In genomic region chr2:165215103-165215951, GRCm38 (mm10) we compare ENCODE assay signal across 8 mouse cellular contexts. TPM values are rescaled to one million over a fixed set of nuclear protein-coding genes. Genes with fewer than 3 reads are reported as not detected.
A peak's percentile ranks its signal among the peaks of the same experiment; 100 is the strongest.
DNase-seq lines count a peak whose midpoint lies in the region; ATAC-seq lines count a peak whose summit lies in the region.

No protein-coding gene starts in this region.

- no peak overlapping the region for H3K9ac ChIP-seq in forebrain, embryonic 15.5 days (replicated peaks)
- no peak overlapping the region for H3K9ac ChIP-seq in limb, embryonic 15.5 days

- peak; percentile 34 for DNase-seq in kidney, postnatal 10 days
- DNase-seq in kidney, adult 11 months, result no peak
- DNase-seq in cerebellum, adult 11-12 months, result peak; percentile 74
- DNase-seq in yolk sac, embryonic 10.5 days (ENCODE audit: low spot score), result peak; percentile 12
- DNase-seq in thymus, postnatal 10 days (ENCODE audit: low spot score in 2 of 2), result no peak

- H3K27ac ChIP-seq in forebrain, embryonic 15.5 days (replicated peaks), result peak overlapping the region; percentile 34; the same call in 1 of the 2 replicates
- no peak overlapping the region for H3K27ac ChIP-seq in limb, embryonic 15.5 days

- H3K27me3 ChIP-seq in forebrain, embryonic 15.5 days, result peaks cover 11% of the 10 kb centered on the region; the same call in 1 of the 2 replicates
- peaks cover 83% of the 10 kb centered on the region for H3K27me3 ChIP-seq in limb, embryonic 15.5 days

- peak overlapping the region; percentile 17 for H3K4me3 ChIP-seq in forebrain, embryonic 15.5 days
- H3K4me3 ChIP-seq in limb, embryonic 15.5 days, result peak overlapping the region; percentile 23

- H3K4me1 ChIP-seq in forebrain, embryonic 15.5 days, result peaks cover 36% of the 10 kb centered on the region
- peaks cover 18% of the 10 kb centered on the region for H3K4me1 ChIP-seq in limb, embryonic 15.5 days

- ATAC-seq in forebrain, embryonic 15.5 days (replicated peaks), result peak; percentile 61
- no peak for ATAC-seq in limb, embryonic 15.5 days (ENCODE audit: insufficient number of reproducible peaks, low FRiP score, low TSS enrichment, low read depth)
- ATAC-seq in granulocyte monocyte progenitor cell, adult 5-6 weeks (replicated peaks; ENCODE audit: poor library complexity, severe bottlenecking), result no peak

- peak overlapping the region; percentile 40 for H3K4me2 ChIP-seq in forebrain, embryonic 15.5 days (replicated peaks)
- peak overlapping the region; percentile 39 for H3K4me2 ChIP-seq in limb, embryonic 15.5 days

- H3K36me3 ChIP-seq in forebrain, embryonic 15.5 days, result no peaks in the 10 kb centered on the region
- no peaks in the 10 kb centered on the region for H3K36me3 ChIP-seq in limb, embryonic 15.5 days

- no peaks in the 10 kb centered on the region for H3K9me3 ChIP-seq in forebrain, embryonic 15.5 days
- no peaks in the 10 kb centered on the region for H3K9me3 ChIP-seq in limb, embryonic 15.5 days

- 3% methylated on average over 39 of the region's 39 CpGs for WGBS in forebrain, embryonic 15.5 days
- WGBS in limb, embryonic 15.5 days, result 3% methylated on average over 39 of the region's 39 CpGs

RNA-seq across cellular contexts. Expression of gene Cdh22, which starts 19.3 kb away (rescaled TPM):
- 6.0 and 6.1 TPM in 2 replicates for polyA plus RNA-seq in forebrain, embryonic 15.5 days (2015; fragmentation: Nextera tagmentation; extraction: Ambion mirVana)
- 0.19 and 0.24 TPM in 2 replicates for polyA plus RNA-seq in limb, embryonic 15.5 days (2015; fragmentation: Nextera tagmentation; extraction: Ambion mirVana)
- not detected in 2 replicates for total RNA-seq in granulocyte monocyte progenitor cell, adult 5-6 weeks (2014; fragmentation: Nextera tagmentation)
- not detected in 2 replicates for total RNA-seq in granulocyte monocyte progenitor cell, adult 5-6 weeks (2017)

Comparison
In these comparisons a context has a peak if more than half of its experiments do, and no peak if none do; other contexts are left out.
1. DNase-seq: peak in kidney, postnatal 10 days (single experiment), cerebellum, adult 11-12 months (single experiment) and yolk sac, embryonic 10.5 days (single experiment); none in kidney, adult 11 months (single experiment) and thymus, postnatal 10 days (0 of 2).